Mouse (Mus musculus) small intestine, adult 2 months (tissue): ENCODE results near the gene Ptpn4.

Source experiments
- CTCF ChIP-seq: fragments of 200-500 bp; IDR thresholded peaks from 2 replicates; pipeline ENCODE4 v1.5.1; 2012; ENCODE audit warnings: low read depth, mild to moderate bottlenecking, control low read depth, inconsistent platforms, low read length, moderate library complexity, mixed read lengths; ENCODE audit not compliant: insufficient replicate concordance, insufficient read length; ENCODE audit errors: extremely low read depth
- POLR2A ChIP-seq: fragments of 200-500 bp; IDR thresholded peaks from 2 replicates; pipeline ENCODE4 v1.6.1; 2012; ENCODE audit warnings: low read depth, mild to moderate bottlenecking, control low read depth, inconsistent platforms, low read length, moderate library complexity

DNA sequence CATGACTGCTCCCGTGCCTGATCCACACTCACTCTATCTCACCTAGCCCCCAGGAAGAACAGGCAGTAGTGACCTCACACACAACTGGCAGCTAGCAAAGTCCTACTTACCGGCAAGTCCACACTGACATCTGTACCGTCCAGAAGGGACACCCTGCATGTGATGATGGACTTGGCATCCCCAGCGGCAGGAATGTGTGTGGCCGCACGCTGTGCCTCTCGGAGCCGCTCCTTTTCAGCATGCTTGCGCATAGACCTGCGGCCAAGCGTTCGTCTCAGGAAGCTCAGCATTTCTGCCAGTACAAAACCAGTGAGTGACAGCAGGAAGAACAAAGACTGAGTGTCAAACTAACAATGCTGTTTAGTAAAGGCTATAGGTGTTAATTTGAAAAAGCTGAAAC, 195.0 kb downstream of the Ptpn4 start:
- TF ChIP-seq POLR2A (no peak), CTCF (no peak)
